Mouse (Mus musculus): ENCODE measurements around the gene Mblac1. TPM values are rescaled to one million over a fixed set of nuclear protein-coding genes. Genes with fewer than 3 reads are reported as not detected.

Gene Mblac1
- 7.8 and 8.5 TPM in 2 replicates for polyA plus RNA-seq (2012; rRNA removed)

- DNase-seq (ENCODE audit: low read depth) = no peak
Observed at GRCm38 (mm10) chr5:138193771-138194727, at the start of gene Mblac1. Mblac1 (plus strand) TSS chr5:138194314.

DNA sequence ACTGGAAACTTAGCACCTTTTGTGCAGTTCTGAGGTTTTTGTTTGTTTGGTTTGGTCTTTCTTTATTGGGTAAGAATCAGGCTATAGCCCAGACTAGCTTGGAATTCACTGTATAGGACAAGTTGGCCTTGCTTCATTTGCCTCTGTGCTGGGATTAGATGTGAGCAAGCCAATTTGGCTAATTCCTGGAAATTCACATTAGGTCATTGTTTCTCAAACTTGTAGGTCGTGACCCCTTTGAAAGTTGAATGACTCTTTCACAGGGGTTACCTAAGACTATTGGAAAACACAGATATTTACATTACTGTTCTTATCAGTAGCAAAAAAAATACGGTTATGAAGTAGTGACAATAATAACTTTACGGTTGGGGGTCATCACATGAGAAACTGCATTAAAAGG is 39.7 kb upstream of the Mblac1 start:
- no peak for DNase-seq (ENCODE audit: low read depth)

- DNase-seq (ENCODE audit: low read depth) = peak; percentile 88
Observed at GRCm38 (mm10) chr5:138155443-138155976, 38.6 kb upstream of the Mblac1 start, which contains the start of gene Zfp113. Zfp113 (minus strand) TSS chr5:138155744.

GRCm38 (mm10) chr5:138160224-138160762 is 33.8 kb upstream of the Mblac1 start:
- no peak for DNase-seq (ENCODE audit: low read depth)

GRCm38 (mm10) chr5:138160842-138161665 is 33.1 kb upstream of the Mblac1 start, which contains the start of gene Cops6:
Cops6 (plus strand) TSS chr5:138161071.
- DNase-seq (ENCODE audit: low read depth) = no peak

DNA sequence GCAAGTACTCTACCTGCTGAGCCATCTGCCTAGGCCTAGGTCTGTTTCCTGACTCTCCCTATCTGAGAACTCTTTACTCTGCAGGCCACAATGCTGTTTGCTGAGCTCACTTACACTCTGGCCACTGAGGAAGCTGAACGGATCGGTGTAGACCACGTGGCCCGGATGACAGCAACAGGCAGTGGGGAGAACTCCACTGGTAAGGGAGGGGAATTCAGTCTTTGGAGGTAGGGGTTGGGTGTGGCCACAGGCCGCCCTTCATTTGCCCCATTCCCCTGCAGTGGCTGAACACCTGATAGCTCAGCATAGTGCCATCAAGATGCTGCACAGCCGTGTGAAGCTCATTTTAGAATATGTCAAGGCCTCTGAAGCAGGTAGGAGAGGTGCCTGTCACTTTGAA is 31.1 kb upstream of the Mblac1 start:
- no peak for DNase-seq (ENCODE audit: low read depth)

DNA sequence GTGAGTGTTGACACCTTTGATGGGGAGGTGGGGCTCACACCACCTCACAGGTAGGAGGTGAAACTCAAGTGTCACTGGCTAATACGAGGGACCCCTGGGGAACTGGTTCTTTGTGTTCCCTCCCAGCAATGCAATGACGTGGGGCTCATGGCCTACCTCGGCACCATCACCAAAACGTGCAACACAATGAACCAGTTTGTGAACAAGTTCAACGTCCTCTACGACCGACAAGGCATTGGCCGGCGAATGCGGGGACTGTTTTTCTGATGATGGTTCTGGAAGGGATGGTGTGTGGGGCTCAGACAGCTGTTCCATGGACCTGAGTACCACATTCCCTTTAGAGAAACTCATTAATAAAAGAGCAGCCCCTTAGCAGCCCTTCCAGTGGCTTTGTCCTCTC is 30.5 kb upstream of the Mblac1 start:
- no peak for DNase-seq (ENCODE audit: low read depth)

DNA sequence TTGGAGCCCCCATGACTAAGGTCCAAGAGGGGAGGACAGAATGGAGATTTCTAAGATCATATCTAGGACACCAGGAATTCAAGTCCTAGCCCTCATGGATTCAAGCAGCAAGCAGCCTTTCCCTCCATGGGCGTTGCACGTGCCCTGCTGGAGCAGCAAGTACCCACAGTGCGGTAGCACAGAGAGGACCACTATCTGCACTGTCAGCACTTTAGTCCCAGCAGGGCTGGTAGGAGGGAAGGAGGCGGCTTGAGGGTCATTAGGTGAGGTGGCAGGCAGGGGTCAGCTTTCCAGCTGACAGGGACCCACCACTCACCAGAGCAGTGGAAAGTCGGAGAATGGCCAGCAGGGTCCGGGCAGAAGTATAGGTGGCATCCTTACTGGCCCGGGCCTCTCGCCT is 28.5 kb upstream of the Mblac1 start:
- DNase-seq (ENCODE audit: low read depth) = no peak

- no peak for DNase-seq (ENCODE audit: low read depth)
Observed at GRCm38 (mm10) chr5:138170936-138171561, 23.1 kb upstream of the Mblac1 start.

- no peak for DNase-seq (ENCODE audit: low read depth)
Observed at GRCm38 (mm10) chr5:138171695-138172491, 22.2 kb upstream of the Mblac1 start, which contains the start of the genes Ap4m1 and Mcm7. Ap4m1 (plus strand) TSS chr5:138172002. Mcm7 (minus strand) TSS chr5:138172422.

DNA sequence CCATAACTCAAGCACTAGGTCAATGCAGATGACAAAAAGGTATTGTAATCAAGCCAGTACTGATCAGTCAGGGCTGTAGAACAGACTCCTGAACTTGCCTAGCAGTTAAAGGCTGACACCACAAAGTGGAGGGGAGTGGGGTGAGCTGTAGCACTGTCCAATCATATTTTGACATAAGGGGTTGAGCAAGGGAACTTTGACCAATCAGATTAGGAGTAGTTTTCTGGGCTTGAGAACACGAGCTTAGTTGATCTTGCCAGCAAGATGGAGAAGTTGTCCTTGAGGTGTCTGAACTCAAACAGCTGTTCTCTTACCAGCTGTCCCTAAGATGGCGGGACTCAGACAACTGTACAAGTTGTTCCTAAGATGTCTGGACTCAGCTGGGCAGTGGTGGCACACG is 20.9 kb upstream of the Mblac1 start:
- no peak for DNase-seq (ENCODE audit: low read depth)

- no peak for DNase-seq (ENCODE audit: low read depth)
Observed at GRCm38 (mm10) chr5:138186950-138187638, 7.0 kb upstream of the Mblac1 start, which contains the start of the genes Taf6 and Cnpy4. Taf6 (minus strand) TSS chr5:138187451. Cnpy4 (plus strand) TSS chr5:138187485.

GRCm38 (mm10) chr5:138187661-138188306 is 6.3 kb upstream of the Mblac1 start:
- no peak for DNase-seq (ENCODE audit: low read depth)

GRCm38 (mm10) chr5:138194755-138195345 is 736 bp downstream of the Mblac1 start:
- no peak for DNase-seq (ENCODE audit: low read depth)

DNA sequence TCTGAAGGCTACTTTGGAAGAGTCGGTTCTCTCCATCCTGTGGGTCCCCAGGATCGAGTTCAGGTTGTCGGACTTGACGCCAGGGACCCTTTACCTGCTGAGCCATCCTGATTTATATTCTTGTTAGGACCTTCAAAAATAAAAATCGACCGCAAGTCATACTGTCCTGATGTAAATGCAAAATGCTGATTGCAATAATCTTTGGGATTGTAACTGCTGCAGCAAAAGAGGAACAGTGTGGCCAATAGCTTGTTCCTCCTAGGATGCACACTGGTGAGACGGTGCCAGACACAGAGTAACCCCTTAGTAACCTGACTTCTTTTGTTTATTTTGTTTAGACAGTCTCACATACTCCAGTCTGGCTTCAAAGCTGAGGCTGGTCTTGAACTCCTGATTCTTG is 1.3 kb downstream of the Mblac1 start:
- no peak for DNase-seq (ENCODE audit: low read depth)

DNA sequence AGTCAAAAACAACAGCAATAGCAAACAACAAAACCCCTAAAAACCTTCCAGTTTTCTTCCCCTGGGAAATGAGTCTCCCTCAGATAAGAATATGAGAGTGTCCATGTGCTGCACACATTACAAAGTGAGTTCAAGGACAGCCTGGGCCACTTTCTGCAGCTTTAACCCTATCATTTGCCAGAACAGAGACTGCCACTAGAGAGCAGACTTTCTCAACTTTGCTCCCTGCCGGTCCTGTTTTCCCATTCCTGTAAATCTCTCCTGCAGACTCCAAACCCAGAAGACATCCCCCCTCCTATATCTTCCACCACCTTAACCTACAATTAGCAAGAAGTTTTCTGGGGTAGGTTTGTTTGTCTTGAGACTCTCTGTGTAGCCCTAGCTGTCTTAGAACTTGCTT is 5.5 kb downstream of the Mblac1 start:
- DNase-seq (ENCODE audit: low read depth) = no peak

GRCm38 (mm10) chr5:138202086-138202485 is 8.0 kb downstream of the Mblac1 start:
- DNase-seq (ENCODE audit: low read depth) = no peak

DNA sequence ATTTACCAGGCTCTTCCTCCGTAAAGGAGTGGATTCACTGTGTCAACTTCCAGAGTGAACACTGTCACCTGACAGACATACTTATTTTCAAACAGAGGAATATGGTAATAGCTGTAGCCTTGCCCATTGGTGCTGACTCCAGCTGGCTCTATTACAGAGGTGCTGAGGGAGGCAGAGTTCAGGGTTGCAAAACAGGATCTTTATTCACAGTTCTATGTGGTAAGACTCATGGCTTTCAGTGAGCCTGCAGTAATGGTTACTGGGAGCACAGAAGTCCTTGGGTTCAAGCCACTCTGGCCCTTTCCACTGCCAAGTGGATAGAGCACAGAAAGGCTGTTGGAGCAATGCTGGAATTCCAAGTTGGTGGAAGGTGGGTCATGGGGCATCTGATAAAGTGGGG is 13.1 kb downstream of the Mblac1 start:
- peak; percentile 69 for DNase-seq (ENCODE audit: low read depth)

DNA sequence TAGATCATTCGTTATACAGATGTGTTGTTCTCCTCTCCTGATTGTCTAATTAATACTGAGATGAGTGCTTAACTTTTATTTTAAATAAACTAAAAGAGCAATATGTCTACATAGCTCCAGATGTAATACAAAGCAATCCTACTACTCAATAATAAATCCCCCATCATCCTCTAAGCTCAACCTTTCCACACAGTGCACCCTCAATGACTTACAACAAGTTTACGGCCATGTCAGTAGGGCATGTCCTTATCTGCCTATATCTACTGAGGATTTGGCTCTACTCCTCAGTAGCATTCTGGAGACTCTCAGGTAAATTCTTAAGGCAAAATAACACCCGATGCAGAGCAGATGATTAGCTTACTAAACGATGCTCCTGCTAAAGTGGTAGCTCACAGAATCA is 13.8 kb downstream of the Mblac1 start:
- peak; percentile 51 for DNase-seq (ENCODE audit: low read depth)

Data from gonadal fat pad, adult 2 months (tissue).